Mouse (Mus musculus) forebrain, postnatal 0 days (tissue): Measurements from ENCODE around the gene Nmi. TPM values are rescaled to one million over a fixed set of nuclear protein-coding genes. Genes with fewer than 3 reads are reported as not detected.

ENCODE experiments used
- ATAC-seq: fragments of 200-750 bp; cut with Nextera tagmentation; 2 replicates; pipeline ENCODE4 v1.8.0; 2017; ENCODE audit warnings: mild to moderate bottlenecking, moderate library complexity
- DNase-seq: peaks from one replicate; pipeline ENCODE4 v3.0.0-alpha.2; 2015
- H3K27ac ChIP-seq: fragments of 300-500 bp; sonication (generic); 2 replicates; pipeline ENCODE4 v1.5.1; 2014; ENCODE audit warnings: low read depth, mild to moderate bottlenecking, antibody characterized with exemption, low read length, moderate library complexity, mixed read lengths
- H3K27me3 ChIP-seq: fragments of 300-500 bp; sonication (generic); 2 replicates; pipeline ENCODE4 v1.6.1; 2014; ENCODE audit warnings: mild to moderate bottlenecking, low read length, mixed read lengths; ENCODE audit not compliant: insufficient read depth
- H3K36me3 ChIP-seq: fragments of 300-500 bp; sonication (generic); 2 replicates; pipeline ENCODE4 v1.6.1; 2014; ENCODE audit warnings: mild to moderate bottlenecking, moderate library complexity; ENCODE audit not compliant: insufficient read depth
- H3K4me1 ChIP-seq: fragments of 300-500 bp; sonication (generic); 2 replicates; pipeline ENCODE4 v1.6.1; 2014; ENCODE audit warnings: antibody characterized with exemption; ENCODE audit not compliant: insufficient read depth
- H3K4me2 ChIP-seq: fragments of 300-500 bp; sonication (generic); 2 replicates; pipeline ENCODE4 v1.6.1; 2014; ENCODE audit warnings: low read depth, mild to moderate bottlenecking, moderate library complexity
- H3K4me3 ChIP-seq: fragments of 300-500 bp; sonication (generic); 2 replicates; pipeline ENCODE4 v1.5.1; 2014; ENCODE audit warnings: low read depth, low read length, mixed read lengths
- H3K9ac ChIP-seq: fragments of 300-500 bp; sonication (generic); 2 replicates; pipeline ENCODE4 v1.6.1; 2014; ENCODE audit warnings: mild to moderate bottlenecking
- H3K9me3 ChIP-seq: fragments of 300-500 bp; sonication (generic); 2 replicates; pipeline ENCODE4 v1.6.1; 2016; ENCODE audit warnings: low read length
- CTCF ChIP-seq: sonication (generic); IDR thresholded peaks from 2 replicates; pipeline ENCODE4 v1.5.1; 2016; ENCODE audit warnings: antibody characterized with exemption, control low read depth, low read depth
- WGBS: fragments of 180-500 bp; shearing (Covaris S2); extraction: QIAGEN DNeasy Blood & Tissue Kit; methylation state at CpG from one replicate; pipeline ENCODE4 v1.1.7; 2014; 5-methylcytosine and 5-hydroxymethylcytosine counted together
- polyA plus RNA-seq: library from polyadenylated mRNA; unstranded; fragments of >200 nt; fragmentation: Nextera tagmentation; extraction: Ambion mirVana; gene quantifications from 2 replicates; pipeline ENCODE4 v1.2.1, GENCODE M21; 2015
- total RNA-seq: library from RNA; depleted of rRNA; stranded (reverse); fragments of >200 nt; gene quantifications from 2 replicates; pipeline ENCODE4 v1.2.3, GENCODE M21; 2014; rRNA removed

Gene Nmi
- total and polyA plus RNA-seq, 2 experiments from 2014 or later: 3.0 to 7.3 TPM

- no peak overlapping the region for H3K4me3 ChIP-seq
- no peaks in the 10 kb centered on the region for H3K36me3 ChIP-seq
- DNase-seq (no peak), ATAC-seq (no peak)
- H3K4me2 ChIP-seq: no peak overlapping the region
- WGBS: 52% methylated on average over 4 of the region's 4 CpGs
- no peaks in the 10 kb centered on the region for H3K4me1 ChIP-seq
- H3K27ac ChIP-seq: no peak overlapping the region
- H3K27me3 ChIP-seq: no peaks in the 10 kb centered on the region
- TF ChIP-seq CTCF: no peak
- no peak overlapping the region for H3K9ac ChIP-seq
- H3K9me3 ChIP-seq: no peaks in the 10 kb centered on the region
Measured at GRCm38 (mm10) chr2:51907538-51908110, 65.7 kb downstream of the Nmi start.

GRCm38 (mm10) chr2:51905637-51906036 lies 67.7 kb downstream of the Nmi start:
- no peak overlapping the region for H3K4me3 ChIP-seq
- H3K4me1 ChIP-seq: no peaks in the 10 kb centered on the region
- H3K27ac ChIP-seq: no peak overlapping the region
- no peak for TF ChIP-seq CTCF
- DNase-seq: no peak
- no peaks in the 10 kb centered on the region for H3K27me3 ChIP-seq
- 54% methylated on average over 8 of the region's 8 CpGs for WGBS
- no peak overlapping the region for H3K4me2 ChIP-seq
- H3K9me3 ChIP-seq: no peaks in the 10 kb centered on the region
- peak; percentile 20; the same call in 1 of the 2 replicates for ATAC-seq
- no peak overlapping the region for H3K9ac ChIP-seq
- H3K36me3 ChIP-seq: no peaks in the 10 kb centered on the region

Other genes with a start within 250 kb of the Nmi start
- gene Rbm43, start 38.3 kb downstream of the Nmi start, total RNA-seq: 13.7 and 14.4 TPM in 2 replicates
- 13.8 and 15.0 TPM in 2 replicates for gene Rbm43, start 38.3 kb downstream of the Nmi start, polyA plus RNA-seq
- gene Tnfaip6, start 64.5 kb upstream of the Nmi start, total RNA-seq: 3.5 and 5.0 TPM in 2 replicates
- gene Tnfaip6, start 64.5 kb upstream of the Nmi start, polyA plus RNA-seq: 3.7 and 5.0 TPM in 2 replicates
- 28.9 and 31.9 TPM in 2 replicates for gene Rif1, start 99.3 kb upstream of the Nmi start, total RNA-seq
- gene Rif1, start 99.3 kb upstream of the Nmi start, polyA plus RNA-seq: 6.8 and 9.3 TPM in 2 replicates